8 mouse cellular contexts compared by ENCODE assay signal in genomic region chr14:27741248-27741916, GRCm38 (mm10).
DNase-seq lines count a peak whose midpoint lies in the region; ATAC-seq and TF ChIP-seq lines count a peak whose summit lies in the region.

No protein-coding gene starts in this region.

- peaks cover 8% of the 10 kb centered on the region for H3K4me1 ChIP-seq in forebrain, embryonic 15.5 days
- no peaks in the 10 kb centered on the region for H3K4me1 ChIP-seq in liver, embryonic 14.5 days (replicated peaks; ENCODE audit: control insufficient read depth in 2 of 2, insufficient read depth in 2 of 2, low read length in 1 of 2)

- no peak overlapping the region for H3K4me3 ChIP-seq in forebrain, embryonic 15.5 days
- H3K4me3 ChIP-seq in liver, embryonic 14.5 days (ENCODE audit: insufficient read depth in 1 of 2, low read depth in 2 of 2, low read length in 2 of 2) = no peak overlapping the region

- no peak for TF ChIP-seq EP300 in liver, embryonic 14.5 days (IDR thresholded peaks at IDR 0.05; ENCODE audit: low read depth)

- DNase-seq in A20 (ENCODE audit: low read depth, low spot score) (peak; percentile 57), ES-CJ7 (ENCODE audit: low read depth, low spot score) (peak; percentile 52)
- DNase-seq in kidney, postnatal 25 days = peak; percentile 55 to 83
- DNase-seq in liver, embryonic 14.5 days (ENCODE audit: low read depth in 3 of 3, low spot score in 3 of 3) = peak; percentile 3 to 23 (median 12)
- peak; percentile 86 for DNase-seq in retina, embryonic 14.5 days (ENCODE audit: low spot score)

- peak; percentile 65 for TF ChIP-seq CTCF in liver, embryonic 14.5 days (IDR thresholded peaks at IDR 0.05; ENCODE audit: low read depth)

- H3K9ac ChIP-seq in forebrain, embryonic 15.5 days (replicated peaks) = no peak overlapping the region
- H3K9ac ChIP-seq in liver, embryonic 14.5 days (replicated peaks) = no peak overlapping the region

- H3K27me3 ChIP-seq in forebrain, embryonic 15.5 days = no peaks in the 10 kb centered on the region
- H3K27me3 ChIP-seq in liver, embryonic 14.5 days (ENCODE audit: control insufficient read depth, insufficient read depth, low read length) = no peaks in the 10 kb centered on the region

- no peaks in the 10 kb centered on the region for H3K36me3 ChIP-seq in forebrain, embryonic 15.5 days
- H3K36me3 ChIP-seq in liver, embryonic 14.5 days (replicated peaks; ENCODE audit: control insufficient read depth, insufficient read depth, low read depth) = no peaks in the 10 kb centered on the region

- WGBS in forebrain, embryonic 15.5 days = 30% methylated on average over 3 of the region's 3 CpGs
- 28% methylated on average over 3 of the region's 3 CpGs for WGBS in liver, embryonic 14.5 days (ENCODE audit: insufficient replicate concordance)

- H3K9me3 ChIP-seq in forebrain, embryonic 15.5 days = no peaks in the 10 kb centered on the region
- H3K9me3 ChIP-seq in liver, embryonic 14.5 days (ENCODE audit: control insufficient read depth, low read length) = no peaks in the 10 kb centered on the region

- peak; percentile 45; the same call in 1 of the 2 replicates for ATAC-seq in cerebellum, adult (ENCODE audit: insufficient number of reproducible peaks, low FRiP score, low TSS enrichment)
- peak; percentile 55; the same call in 1 of the 2 replicates for ATAC-seq in forebrain, embryonic 15.5 days (replicated peaks)
- no peak for ATAC-seq in liver, embryonic 14.5 days (ENCODE audit: insufficient read depth)
- ATAC-seq in megakaryocyte, adult 5-6 weeks (ENCODE audit: poor library complexity, severe bottlenecking) = no peak

- H3K27ac ChIP-seq in forebrain, embryonic 15.5 days (replicated peaks) = no peak overlapping the region
- no peak overlapping the region for H3K27ac ChIP-seq in liver, embryonic 14.5 days

- no peak overlapping the region for H3K4me2 ChIP-seq in forebrain, embryonic 15.5 days (replicated peaks)
- no peak overlapping the region for H3K4me2 ChIP-seq in liver, embryonic 14.5 days (ENCODE audit: low read depth)

Comparison
In these comparisons a context has a peak if more than half of its experiments do, and no peak if none do; other contexts are left out.
1. DNase-seq: peak in every context shown above with its lines; median percentile 86 in retina, embryonic 14.5 days; 69 in kidney, postnatal 25 days; 57 in A20; 52 in ES-CJ7; 12 in liver, embryonic 14.5 days.
2. ATAC-seq: peak in cerebellum, adult (single experiment) and forebrain, embryonic 15.5 days (single experiment); none in liver, embryonic 14.5 days (single experiment) and megakaryocyte, adult 5-6 weeks (single experiment).